In the genomic region with DNA sequence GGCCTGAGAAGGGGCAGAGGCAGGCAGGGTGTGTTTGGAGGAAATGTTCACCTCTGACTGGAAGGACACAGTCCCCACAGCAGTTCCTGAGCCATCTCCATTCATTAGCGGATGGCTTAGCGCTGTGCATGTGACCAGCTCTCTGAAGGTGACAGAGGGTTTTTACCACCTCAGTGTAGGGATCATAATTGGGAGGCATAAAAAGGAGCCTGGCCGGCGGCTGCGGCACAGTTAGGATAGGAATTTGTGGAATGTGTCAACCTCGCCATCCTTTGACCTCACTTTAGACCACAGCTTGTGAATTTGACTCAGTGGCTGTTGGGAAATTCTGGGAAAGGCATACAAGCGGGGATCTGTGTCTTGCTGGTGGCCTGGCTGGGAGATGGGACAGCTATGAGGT, we compare ENCODE assay signal across 1 mouse cellular context.
TF ChIP-seq lines count a peak whose summit lies in the region.

No protein-coding gene starts in this region.

TF ChIP-seq in myocyte, 11 proteins besides CTCF, POLR2A, EP300 and RAD21 (continued from another document):
- no peak for TF ChIP-seq MAX (IDR thresholded peaks at IDR 0.05; ENCODE audit: low read depth)
- TF ChIP-seq SRF (IDR thresholded peaks at IDR 0.05; ENCODE audit: control insufficient read depth, insufficient read length, low read depth) = no peak
- no peak for TF ChIP-seq E2F4 (IDR thresholded peaks at IDR 0.05; ENCODE audit: insufficient read depth)
- TF ChIP-seq USF1 (IDR thresholded peaks at IDR 0.05; ENCODE audit: low read depth) = no peak
- TF ChIP-seq CEBPB (IDR thresholded peaks at IDR 0.05; ENCODE audit: insufficient read depth, poor library complexity, severe bottlenecking) = no peak
- TF ChIP-seq TCF3 (IDR thresholded peaks at IDR 0.05; ENCODE audit: insufficient read length, low read depth) = no peak
- TF ChIP-seq MYOD1 (IDR thresholded peaks at IDR 0.05; ENCODE audit: control insufficient read depth in 1 of 3, insufficient read length in 2 of 3, low read depth in 2 of 3) = no peak
